Mouse (Mus musculus): ENCODE data around the gene Fign.
A peak's percentile ranks its signal among the peaks of the same experiment; 100 is the strongest.

The Fign gene

GRCm38 (mm10) chr2:64097937-64098617, at the start of gene Fign:
Gene Fign (minus strand): TSS chr2:64098038.
- DNase-seq (ENCODE audit: low spot score in 2 of 2) = peak; percentile 72 to 77

- DNase-seq (ENCODE audit: low spot score in 2 of 2) = no peak
Observed at GRCm38 (mm10) chr2:64133597-64133996, 35.8 kb upstream of the Fign start.

- no peak for DNase-seq (ENCODE audit: low spot score in 2 of 2)
Observed at GRCm38 (mm10) chr2:64120495-64120894, 22.7 kb upstream of the Fign start.

GRCm38 (mm10) chr2:64116613-64117012, 18.8 kb upstream of the Fign start:
- DNase-seq (ENCODE audit: low spot score in 2 of 2) = no peak

GRCm38 (mm10) chr2:64111133-64111532, 13.3 kb upstream of the Fign start:
- DNase-seq (ENCODE audit: low spot score in 2 of 2) = peak; percentile 9 to 28

- no peak for DNase-seq (ENCODE audit: low spot score in 2 of 2)
Observed at GRCm38 (mm10) chr2:64109860-64110259, 12.0 kb upstream of the Fign start.

GRCm38 (mm10) chr2:64108040-64108439, 10.2 kb upstream of the Fign start:
- DNase-seq (ENCODE audit: low spot score in 2 of 2) = no peak

GRCm38 (mm10) chr2:64098618-64099320, 931 bp upstream of the Fign start:
- DNase-seq (ENCODE audit: low spot score in 2 of 2) = no peak

- DNase-seq (ENCODE audit: low spot score in 2 of 2) = no peak
Observed at GRCm38 (mm10) chr2:64096721-64097411, 972 bp downstream of the Fign start.

- DNase-seq (ENCODE audit: low spot score in 2 of 2) = no peak
Observed at GRCm38 (mm10) chr2:64096176-64096575, 1.7 kb downstream of the Fign start.

GRCm38 (mm10) chr2:64095561-64095960, 2.3 kb downstream of the Fign start:
- DNase-seq (ENCODE audit: low spot score in 2 of 2) = no peak

GRCm38 (mm10) chr2:64093087-64093486, 4.8 kb downstream of the Fign start:
- DNase-seq (ENCODE audit: low spot score in 2 of 2) = no peak

GRCm38 (mm10) chr2:64083853-64084427, 13.9 kb downstream of the Fign start:
- no peak for DNase-seq (ENCODE audit: low spot score in 2 of 2)

GRCm38 (mm10) chr2:64079765-64080164, 18.1 kb downstream of the Fign start:
- no peak for DNase-seq (ENCODE audit: low spot score in 2 of 2)

GRCm38 (mm10) chr2:64078551-64078950, 19.3 kb downstream of the Fign start:
- no peak for DNase-seq (ENCODE audit: low spot score in 2 of 2)

GRCm38 (mm10) chr2:64077846-64078245, 20.0 kb downstream of the Fign start:
- DNase-seq (ENCODE audit: low spot score in 2 of 2) = no peak

- no peak for DNase-seq (ENCODE audit: low spot score in 2 of 2)
Observed at GRCm38 (mm10) chr2:64075873-64076272, 22.0 kb downstream of the Fign start.

- DNase-seq (ENCODE audit: low spot score in 2 of 2) = peak in 1 of 2 experiments; percentile 17
Observed at GRCm38 (mm10) chr2:64074602-64075389, 23.0 kb downstream of the Fign start.

- DNase-seq (ENCODE audit: low spot score in 2 of 2) = no peak
Observed at GRCm38 (mm10) chr2:64072158-64072557, 25.7 kb downstream of the Fign start.

- DNase-seq (ENCODE audit: low spot score in 2 of 2) = no peak
Observed at GRCm38 (mm10) chr2:64069950-64070695, 27.7 kb downstream of the Fign start.

GRCm38 (mm10) chr2:64065511-64065910, 32.3 kb downstream of the Fign start:
- DNase-seq (ENCODE audit: low spot score in 2 of 2) = no peak

Data from frontal cortex, postnatal 36 days (tissue).